Mouse (Mus musculus): ENCODE measurements around the gene Slit1. TPM values are rescaled to one million over a fixed set of nuclear protein-coding genes. Genes with fewer than 3 reads are reported as not detected.

Slit1 gene
- polyA plus RNA-seq (2012; fragmentation: generic; extraction: Trizol): 0.80 TPM

DNA sequence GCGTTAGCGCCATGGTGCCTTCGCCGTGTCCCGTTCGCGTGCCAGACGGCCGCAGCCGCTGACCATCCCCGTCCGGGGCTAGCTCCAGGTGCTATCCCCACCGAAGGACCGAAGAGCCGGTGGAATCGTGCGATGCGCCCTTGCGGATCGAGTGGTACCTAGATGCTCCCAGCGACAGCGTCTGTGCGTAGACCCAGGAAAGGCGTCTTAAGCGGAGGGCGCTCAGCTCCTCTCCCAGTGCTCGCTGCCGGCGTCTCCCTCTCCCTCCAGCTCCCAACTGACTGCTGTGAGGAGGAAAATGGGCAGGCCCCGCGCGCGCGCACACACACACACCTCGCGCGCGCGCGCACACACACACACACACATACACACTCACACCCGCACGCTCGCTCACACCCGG lies at the start of gene Slit1:
TSS of gene Slit1 (minus strand) at position 270 of the 400 bp plus-strand sequence.
- H3K27me3 ChIP-seq (ENCODE audit: control insufficient read depth, insufficient read depth, insufficient read length): peaks cover 83% of the 10 kb centered on the region
- TF ChIP-seq REST (IDR thresholded peaks at IDR 0.05; ENCODE audit: insufficient read depth, insufficient read length) (no peak), MYOG (IDR thresholded peaks at IDR 0.05; ENCODE audit: control insufficient read depth in 1 of 3, insufficient read depth in 1 of 3, insufficient read length in 2 of 3, low read depth in 2 of 3) (no peak), POLR2A (IDR thresholded peaks at IDR 0.05; ENCODE audit: insufficient read length, low read depth) (no peak), TCF12 (IDR thresholded peaks at IDR 0.05; ENCODE audit: insufficient read depth, poor library complexity, severe bottlenecking) (no peak), MAX (IDR thresholded peaks at IDR 0.05; ENCODE audit: low read depth) (no peak), E2F4 (IDR thresholded peaks at IDR 0.05; ENCODE audit: insufficient read depth) (no peak)
- no peak within 1 kb of the TSS for H3ac ChIP-seq (ENCODE audit: control insufficient read depth, insufficient read length)
- H3K4me2 ChIP-seq (ENCODE audit: low read depth): no peak within 1 kb of the TSS
- H3K79me2 ChIP-seq (ENCODE audit: control insufficient read depth, insufficient read depth): no peaks in the 10 kb centered on the region
- H3K36me3 ChIP-seq (ENCODE audit: control insufficient read depth, insufficient read depth): no peaks in the 10 kb centered on the region
- no peak within 1 kb of the TSS for H3K4me3 ChIP-seq

DNA sequence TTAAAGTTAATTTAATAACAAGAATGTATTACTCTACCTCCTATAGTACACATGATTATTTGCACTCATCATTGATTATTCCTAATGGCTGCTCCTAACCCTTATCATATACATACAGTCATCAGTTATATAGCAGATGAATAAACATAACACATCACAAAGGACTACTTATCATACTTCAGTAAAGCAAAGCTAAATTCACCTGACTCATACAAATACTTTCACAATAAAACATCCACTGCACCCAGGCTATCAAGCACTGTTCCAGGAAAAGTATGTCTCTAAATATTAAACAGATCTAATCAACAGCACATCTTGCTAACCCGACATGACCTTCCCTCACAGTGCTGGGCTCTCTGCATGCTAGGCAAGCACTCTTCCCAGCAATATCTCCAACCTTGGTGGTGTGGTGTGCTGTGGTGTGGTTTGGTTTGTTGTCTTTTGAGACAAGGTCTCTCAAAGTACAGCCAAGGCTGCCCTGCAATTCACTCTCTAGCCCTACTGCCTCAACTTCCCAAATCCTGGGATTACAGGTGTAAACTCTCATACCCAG lies 49.5 kb upstream of the Slit1 start:
- H3ac ChIP-seq (ENCODE audit: control insufficient read depth, insufficient read length): no peak overlapping the region
- no peaks in the 10 kb centered on the region for H3K79me2 ChIP-seq (ENCODE audit: control insufficient read depth, insufficient read depth)
- H3K4me2 ChIP-seq (ENCODE audit: low read depth): no peak overlapping the region
- H3K27me3 ChIP-seq (ENCODE audit: control insufficient read depth, insufficient read depth, insufficient read length): no peaks in the 10 kb centered on the region
- no peak overlapping the region for H3K4me3 ChIP-seq
- TF ChIP-seq MYOG (IDR thresholded peaks at IDR 0.05; ENCODE audit: control insufficient read depth in 1 of 3, insufficient read depth in 1 of 3, insufficient read length in 2 of 3, low read depth in 2 of 3) (no peak), POLR2AphosphoS2 (IDR thresholded peaks at IDR 0.05; ENCODE audit: insufficient read length, low read depth) (no peak), E2F4 (IDR thresholded peaks at IDR 0.05; ENCODE audit: insufficient read depth) (no peak), CEBPB (IDR thresholded peaks at IDR 0.05; ENCODE audit: insufficient read depth, poor library complexity, severe bottlenecking) (no peak), TCF12 (IDR thresholded peaks at IDR 0.05; ENCODE audit: insufficient read depth, poor library complexity, severe bottlenecking) (no peak), MAX (IDR thresholded peaks at IDR 0.05; ENCODE audit: low read depth) (no peak), USF1 (IDR thresholded peaks at IDR 0.05; ENCODE audit: low read depth) (no peak), MYOD1 (IDR thresholded peaks at IDR 0.05; ENCODE audit: control insufficient read depth in 1 of 3, insufficient read length in 2 of 3, low read depth in 2 of 3) (no peak)
- H3K36me3 ChIP-seq (ENCODE audit: control insufficient read depth, insufficient read depth): no peaks in the 10 kb centered on the region

DNA sequence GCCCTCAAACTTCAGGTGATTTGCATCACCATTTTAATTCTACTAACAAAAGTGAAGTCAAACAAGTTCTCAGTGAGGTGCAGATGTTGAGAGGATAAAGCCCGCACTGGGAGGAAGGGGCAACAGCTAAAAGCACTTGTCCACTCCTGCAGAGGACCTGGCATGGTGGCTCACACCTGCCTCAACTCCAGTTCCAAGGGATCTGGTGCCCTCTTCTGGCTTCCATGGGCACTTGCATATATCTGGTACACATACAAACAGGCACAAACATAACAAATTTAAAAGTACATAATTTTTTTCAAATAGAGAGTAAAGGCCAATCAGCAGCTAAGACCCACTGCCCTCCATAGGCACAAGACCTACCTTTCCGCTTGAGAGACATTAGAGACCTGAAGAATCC lies 47.9 kb upstream of the Slit1 start:
- no peak overlapping the region for H3ac ChIP-seq (ENCODE audit: control insufficient read depth, insufficient read length)
- H3K36me3 ChIP-seq (ENCODE audit: control insufficient read depth, insufficient read depth): peaks cover 3% of the 10 kb centered on the region
- H3K4me3 ChIP-seq: no peak overlapping the region
- no peaks in the 10 kb centered on the region for H3K27me3 ChIP-seq (ENCODE audit: control insufficient read depth, insufficient read depth, insufficient read length)
- TF ChIP-seq MAX (IDR thresholded peaks at IDR 0.05; ENCODE audit: low read depth) (no peak), E2F4 (IDR thresholded peaks at IDR 0.05; ENCODE audit: insufficient read depth) (no peak), USF1 (IDR thresholded peaks at IDR 0.05; ENCODE audit: low read depth) (no peak), TCF12 (IDR thresholded peaks at IDR 0.05; ENCODE audit: insufficient read depth, poor library complexity, severe bottlenecking) (no peak), TCF3 (IDR thresholded peaks at IDR 0.05; ENCODE audit: insufficient read length, low read depth) (no peak), POLR2A (IDR thresholded peaks at IDR 0.05; ENCODE audit: insufficient read length, low read depth) (no peak), CEBPB (IDR thresholded peaks at IDR 0.05; ENCODE audit: insufficient read depth, poor library complexity, severe bottlenecking) (no peak), REST (IDR thresholded peaks at IDR 0.05; ENCODE audit: insufficient read depth, insufficient read length) (no peak), SRF (IDR thresholded peaks at IDR 0.05; ENCODE audit: control insufficient read depth, insufficient read length, low read depth) (no peak), POLR2AphosphoS2 (IDR thresholded peaks at IDR 0.05; ENCODE audit: insufficient read length, low read depth) (no peak), MYOG (IDR thresholded peaks at IDR 0.05; ENCODE audit: control insufficient read depth in 1 of 3, insufficient read depth in 1 of 3, insufficient read length in 2 of 3, low read depth in 2 of 3) (no peak), MYOD1 (IDR thresholded peaks at IDR 0.05; ENCODE audit: control insufficient read depth in 1 of 3, insufficient read length in 2 of 3, low read depth in 2 of 3) (no peak)
- H3K4me2 ChIP-seq (ENCODE audit: low read depth): no peak overlapping the region
- H3K79me2 ChIP-seq (ENCODE audit: control insufficient read depth, insufficient read depth): no peaks in the 10 kb centered on the region

DNA sequence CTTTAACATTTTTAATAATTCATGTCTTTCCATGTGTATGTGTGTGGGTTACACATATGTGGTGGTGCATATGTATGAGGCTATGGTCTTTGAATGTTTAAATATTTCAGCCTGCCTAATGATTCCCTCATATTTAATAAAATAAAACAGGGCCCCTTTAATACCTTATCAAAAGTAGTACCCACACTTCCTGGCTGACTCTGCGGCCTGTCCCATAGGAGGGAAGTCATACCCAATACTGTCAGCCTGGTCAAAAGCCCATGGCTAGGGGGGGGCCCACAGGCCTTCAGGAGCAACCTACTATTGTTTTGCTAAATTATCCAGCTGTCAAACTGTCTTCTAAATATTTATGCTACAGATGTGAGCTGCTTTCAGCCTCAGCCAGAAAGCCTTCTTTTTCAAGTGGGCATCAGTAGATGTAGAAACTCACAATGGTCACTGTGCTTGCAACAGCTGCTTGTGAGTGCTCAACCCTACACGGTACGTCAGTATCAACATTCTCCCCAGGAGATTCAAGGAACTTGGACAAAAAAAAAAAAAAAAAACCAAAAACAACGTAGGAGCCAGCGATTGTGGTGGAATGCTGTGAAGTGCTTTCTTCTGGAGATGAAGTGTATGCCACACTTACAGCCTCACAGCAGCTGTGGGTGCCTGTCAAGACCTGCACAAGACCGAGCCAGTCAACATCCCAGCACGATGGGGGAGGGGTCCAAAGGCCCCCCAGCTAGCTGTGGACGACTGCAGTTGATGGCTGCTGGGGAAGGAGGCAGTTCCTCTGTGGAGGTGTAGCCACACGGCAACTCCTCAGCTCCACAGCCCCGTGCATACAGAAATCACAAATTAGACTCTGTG lies 45.9 kb upstream of the Slit1 start:
- Histone ChIP-seq H3K27me3 (ENCODE audit: control insufficient read depth, insufficient read depth, insufficient read length) (no peaks in the 10 kb centered on the region), H3K4me2 (ENCODE audit: low read depth) (no peak overlapping the region), H3K4me3 (no peak overlapping the region), H3ac (ENCODE audit: control insufficient read depth, insufficient read length) (no peak overlapping the region), H3K36me3 (ENCODE audit: control insufficient read depth, insufficient read depth) (peaks cover 16% of the 10 kb centered on the region), H3K79me2 (ENCODE audit: control insufficient read depth, insufficient read depth) (no peaks in the 10 kb centered on the region)
- TF ChIP-seq MYOG (IDR thresholded peaks at IDR 0.05; ENCODE audit: control insufficient read depth in 1 of 3, insufficient read depth in 1 of 3, insufficient read length in 2 of 3, low read depth in 2 of 3) (peak in 1 of 3 experiments; percentile 29), MYOD1 (IDR thresholded peaks at IDR 0.05; ENCODE audit: control insufficient read depth in 1 of 3, insufficient read length in 2 of 3, low read depth in 2 of 3) (peak in 2 of 3 experiments; percentile 80 to 92), REST (IDR thresholded peaks at IDR 0.05; ENCODE audit: insufficient read depth, insufficient read length) (no peak)

DNA sequence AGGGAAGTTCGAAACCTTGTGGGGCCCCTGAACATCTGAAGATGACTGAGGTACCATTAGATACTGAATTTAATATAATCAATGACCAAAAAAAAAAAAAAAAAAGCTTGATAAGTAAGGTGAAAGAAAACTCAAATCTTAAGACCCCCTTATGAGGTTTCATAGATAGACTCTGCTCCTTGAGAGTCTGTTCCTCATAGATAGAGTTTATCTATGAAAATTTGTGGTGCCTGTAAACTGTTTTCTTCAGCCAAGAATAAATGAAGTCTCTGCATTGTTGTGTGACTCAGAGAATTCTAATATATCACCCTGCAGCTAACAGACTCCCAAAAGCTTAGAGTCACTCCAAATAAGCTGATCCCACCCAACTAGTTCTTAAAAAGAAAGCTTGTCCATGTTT lies 43.4 kb upstream of the Slit1 start:
- Histone ChIP-seq H3K4me3 (no peak overlapping the region), H3K27me3 (ENCODE audit: control insufficient read depth, insufficient read depth, insufficient read length) (no peaks in the 10 kb centered on the region), H3K36me3 (ENCODE audit: control insufficient read depth, insufficient read depth) (peaks cover 19% of the 10 kb centered on the region), H3K4me2 (ENCODE audit: low read depth) (no peak overlapping the region), H3K79me2 (ENCODE audit: control insufficient read depth, insufficient read depth) (no peaks in the 10 kb centered on the region), H3ac (ENCODE audit: control insufficient read depth, insufficient read length) (no peak overlapping the region)
- TF ChIP-seq MAX (IDR thresholded peaks at IDR 0.05; ENCODE audit: low read depth) (no peak), POLR2AphosphoS2 (IDR thresholded peaks at IDR 0.05; ENCODE audit: insufficient read length, low read depth) (no peak), MYOD1 (IDR thresholded peaks at IDR 0.05; ENCODE audit: control insufficient read depth in 1 of 3, insufficient read length in 2 of 3, low read depth in 2 of 3) (no peak), TCF3 (IDR thresholded peaks at IDR 0.05; ENCODE audit: insufficient read length, low read depth) (no peak), POLR2A (IDR thresholded peaks at IDR 0.05; ENCODE audit: insufficient read length, low read depth) (no peak), CEBPB (IDR thresholded peaks at IDR 0.05; ENCODE audit: insufficient read depth, poor library complexity, severe bottlenecking) (no peak), E2F4 (IDR thresholded peaks at IDR 0.05; ENCODE audit: insufficient read depth) (no peak), MYOG (IDR thresholded peaks at IDR 0.05; ENCODE audit: control insufficient read depth in 1 of 3, insufficient read depth in 1 of 3, insufficient read length in 2 of 3, low read depth in 2 of 3) (no peak), TCF12 (IDR thresholded peaks at IDR 0.05; ENCODE audit: insufficient read depth, poor library complexity, severe bottlenecking) (no peak), SRF (IDR thresholded peaks at IDR 0.05; ENCODE audit: control insufficient read depth, insufficient read length, low read depth) (no peak), USF1 (IDR thresholded peaks at IDR 0.05; ENCODE audit: low read depth) (no peak)
